Mouse (Mus musculus) lung, adult 2 months (tissue): ENCODE results near the gene Gm10277.

Source experiments
- CTCF ChIP-seq: fragments of 200-500 bp; IDR thresholded peaks from 2 replicates; pipeline ENCODE4 v1.5.1; 2011; ENCODE audit warnings: mild to moderate bottlenecking, low read length, control low read depth; ENCODE audit not compliant: insufficient read depth
- POLR2A ChIP-seq: fragments of 200-500 bp; IDR thresholded peaks from 2 replicates; pipeline ENCODE4 v1.6.1; 2011; ENCODE audit warnings: low read depth, mild to moderate bottlenecking, control low read depth, low read length, borderline replicate concordance; ENCODE audit errors: extremely low read depth

DNA sequence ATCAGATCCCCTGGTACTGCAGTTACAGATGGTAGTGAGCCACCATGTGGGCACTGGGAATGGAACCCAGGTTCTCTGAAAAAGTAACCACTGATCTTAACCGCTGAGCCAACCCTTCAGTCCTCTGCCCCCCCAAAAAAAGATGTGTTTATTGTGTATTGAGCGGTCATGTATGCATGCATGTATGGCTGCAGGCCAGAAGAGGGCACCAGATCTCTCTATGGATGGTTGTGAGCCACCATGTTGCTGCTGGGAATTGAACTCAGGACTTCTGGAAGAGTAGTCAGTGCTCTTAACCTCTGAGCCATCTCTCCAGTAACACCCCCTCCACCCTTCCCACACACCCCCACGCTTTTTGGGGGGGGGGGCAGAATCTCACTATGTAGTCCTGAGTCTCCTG is 47.6 kb upstream of the Gm10277 start:
- TF ChIP-seq POLR2A (no peak), CTCF (peak; percentile 17; the same call in 1 of the 2 replicates)
